Mouse (Mus musculus) myocyte (in vitro differentiated cells): Measurements from ENCODE around the gene Dennd2c.

Experiments
- E2F4 ChIP-seq: IDR thresholded peaks from one replicate; pipeline ENCODE4 v1.6.1; 2011; ENCODE audit warnings: mild to moderate bottlenecking, control low read depth, moderate library complexity; ENCODE audit not compliant: insufficient read depth
- MYOD1 ChIP-seq, 3 experiments: IDR thresholded peaks; one replicate each; pipeline ENCODE4 v1.6.1; 2011; ENCODE audit warnings: control low read depth in 2 of 3, low read depth in 2 of 3, mild to moderate bottlenecking in 2 of 3, moderate library complexity in 1 of 3; ENCODE audit not compliant: insufficient read length in 2 of 3, control insufficient read depth in 1 of 3
- POLR2A ChIP-seq: IDR thresholded peaks from one replicate; pipeline ENCODE4 v1.6.1; 2011; ENCODE audit warnings: low read depth, mild to moderate bottlenecking, control low read depth, moderate library complexity; ENCODE audit not compliant: insufficient read length
- TCF12 ChIP-seq: IDR thresholded peaks from one replicate; pipeline ENCODE4 v1.6.1; 2011; ENCODE audit warnings: mild to moderate bottlenecking, control low read depth; ENCODE audit not compliant: poor library complexity, insufficient read depth, severe bottlenecking
- TCF3 ChIP-seq: IDR thresholded peaks from one replicate; pipeline ENCODE4 v1.6.1; 2011; ENCODE audit warnings: low read depth, control low read depth; ENCODE audit not compliant: insufficient read length

GRCm38 (mm10) chr3:103130236-103130751, 27.9 kb downstream of the Dennd2c start:
- TF ChIP-seq TCF12 (no peak), MYOD1 (IDR thresholded peaks at IDR 0.05; ENCODE audit: control insufficient read depth in 1 of 3, insufficient read length in 2 of 3, low read depth in 2 of 3) (no peak), POLR2A (no peak), E2F4 (no peak), TCF3 (no peak)
